Mouse (Mus musculus) midbrain, embryonic 11.5 days (tissue): ENCODE data around the gene AC134908.4. TPM values are rescaled to one million over a fixed set of nuclear protein-coding genes. Genes with fewer than 3 reads are reported as not detected.

ENCODE experiments used
- ATAC-seq: fragments of 200-750 bp; cut with Nextera tagmentation; 2 replicates; pipeline ENCODE4 v1.8.0; 2017; ENCODE audit warnings: moderate TSS enrichment, moderate library complexity; ENCODE audit not compliant: low FRiP score
- DNase-seq: peaks from one replicate; pipeline ENCODE4 v3.0.0; 2015; ENCODE audit warnings: low spot score; ENCODE audit errors: missing footprints
- H3K27ac ChIP-seq: fragments of 300-500 bp; sonication (generic); 2 replicates; pipeline ENCODE4 v1.5.1; 2014; ENCODE audit warnings: low read depth, low read length
- H3K27me3 ChIP-seq: fragments of 300-500 bp; sonication (generic); 2 replicates; pipeline ENCODE4 v1.6.1; 2014; ENCODE audit warnings: mild to moderate bottlenecking, low read length, moderate library complexity, mixed read lengths; ENCODE audit not compliant: control insufficient read depth, insufficient read depth
- H3K36me3 ChIP-seq: fragments of 300-500 bp; sonication (generic); 2 replicates; pipeline ENCODE4 v1.6.1; 2014; ENCODE audit warnings: mild to moderate bottlenecking, low read length, moderate library complexity, mixed read lengths; ENCODE audit not compliant: control insufficient read depth, insufficient read depth
- H3K4me1 ChIP-seq: fragments of 300-500 bp; sonication (generic); 2 replicates; pipeline ENCODE4 v1.6.1; 2014; ENCODE audit warnings: low read length; ENCODE audit not compliant: control insufficient read depth, insufficient read depth
- H3K4me2 ChIP-seq: fragments of 300-500 bp; sonication (generic); 2 replicates; pipeline ENCODE4 v1.6.1; 2014; ENCODE audit warnings: mild to moderate bottlenecking, moderate library complexity
- H3K4me3 ChIP-seq: fragments of 300-500 bp; sonication (generic); 2 replicates; pipeline ENCODE4 v1.5.1; 2014; ENCODE audit warnings: low read depth, low read length
- H3K9ac ChIP-seq: fragments of 300-500 bp; sonication (generic); 2 replicates; pipeline ENCODE4 v1.6.1; 2014; ENCODE audit warnings: low read length
- H3K9me3 ChIP-seq: fragments of 300-500 bp; sonication (generic); 2 replicates; pipeline ENCODE4 v1.6.1; 2016; ENCODE audit warnings: low read length; ENCODE audit not compliant: control insufficient read depth
- WGBS: fragments of 180-500 bp; shearing (Covaris S2); extraction: QIAGEN DNeasy Blood & Tissue Kit; methylation state at CpG from one replicate; pipeline ENCODE4 v1.1.7; 2014; 5-methylcytosine and 5-hydroxymethylcytosine counted together
- polyA plus RNA-seq: library from polyadenylated mRNA; unstranded; fragments of >200 nt; fragmentation: Nextera tagmentation; extraction: Ambion mirVana; gene quantifications from 2 replicates; pipeline ENCODE4 v1.2.1, GENCODE M21; 2014

The AC134908.4 gene
- polyA plus RNA-seq, 1 experiment from 2014 or later: not detected

- H3K27me3 ChIP-seq: no peaks in the 10 kb centered on the region; the same call in 1 of the 2 replicates
- ATAC-seq: no peak
- H3K4me3 ChIP-seq: no peak overlapping the region
- H3K9me3 ChIP-seq: no peaks in the 10 kb centered on the region
- DNase-seq: no peak
- H3K9ac ChIP-seq: no peak overlapping the region
- peaks cover 43% of the 10 kb centered on the region for H3K4me1 ChIP-seq
- peaks cover 25% of the 10 kb centered on the region for H3K36me3 ChIP-seq
- WGBS: 88% methylated on average over 4 of the region's 4 CpGs
- no peak overlapping the region for H3K4me2 ChIP-seq
- no peak overlapping the region for H3K27ac ChIP-seq
These were observed 43.4 kb upstream of the AC134908.4 start for GRCm38 (mm10) chr17:25838904-25839303.

- 40% methylated on average over 3 of the region's 3 CpGs for WGBS
- Histone ChIP-seq H3K4me3 (no peak overlapping the region), H3K4me1 (peaks cover 39% of the 10 kb centered on the region), H3K4me2 (peak overlapping the region; percentile 52; the same call in 1 of the 2 replicates), H3K9me3 (no peaks in the 10 kb centered on the region), H3K9ac (no peak overlapping the region), H3K27ac (no peak overlapping the region), H3K27me3 (no peaks in the 10 kb centered on the region; the same call in 1 of the 2 replicates), H3K36me3 (peaks cover 25% of the 10 kb centered on the region)
- no peak for ATAC-seq
- no peak for DNase-seq
These were observed 42.1 kb upstream of the AC134908.4 start for GRCm38 (mm10) chr17:25837533-25837932.

GRCm38 (mm10) chr17:25837076-25837410 is 41.6 kb upstream of the AC134908.4 start, which contains the start of gene Rhbdl1:
Gene Rhbdl1 (minus strand): TSS chr17:25837295.
- ATAC-seq (no peak), DNase-seq (peak; percentile 95)
- Histone ChIP-seq H3K27ac (no peak within 1 kb of the TSS; the same call in 1 of the 2 replicates), H3K36me3 (peaks cover 23% of the 10 kb centered on the region), H3K4me1 (peaks cover 40% of the 10 kb centered on the region), H3K27me3 (no peaks in the 10 kb centered on the region; the same call in 1 of the 2 replicates), H3K9me3 (no peaks in the 10 kb centered on the region), H3K4me3 (peak within 1 kb of the TSS; percentile 29), H3K4me2 (peak within 1 kb of the TSS; percentile 52), H3K9ac (peak within 1 kb of the TSS; percentile 43)
- 1% methylated on average over 27 of the region's 29 CpGs for WGBS

- ATAC-seq (no peak), DNase-seq (no peak)
These were observed 41.1 kb upstream of the AC134908.4 start for GRCm38 (mm10) chr17:25836397-25837075.

GRCm38 (mm10) chr17:25835816-25836215 is 40.4 kb upstream of the AC134908.4 start:
- Histone ChIP-seq H3K9ac (no peak overlapping the region), H3K4me2 (no peak overlapping the region), H3K9me3 (no peaks in the 10 kb centered on the region), H3K4me1 (peaks cover 52% of the 10 kb centered on the region), H3K27ac (no peak overlapping the region; the same call in 1 of the 2 replicates), H3K36me3 (peaks cover 19% of the 10 kb centered on the region), H3K4me3 (no peak overlapping the region), H3K27me3 (no peaks in the 10 kb centered on the region; the same call in 1 of the 2 replicates)
- 96% methylated on average over 16 of the region's 16 CpGs for WGBS
- no peak for DNase-seq
- no peak for ATAC-seq

More at GRCm38 (mm10) chr17:25836397-25837075, 41.1 kb upstream of the AC134908.4 start:
- Histone ChIP-seq H3K27me3 (no peaks in the 10 kb centered on the region; the same call in 1 of the 2 replicates), H3K9ac (peak overlapping the region; percentile 43), H3K4me1 (peaks cover 45% of the 10 kb centered on the region), H3K36me3 (peaks cover 18% of the 10 kb centered on the region), H3K9me3 (no peaks in the 10 kb centered on the region), H3K4me2 (peak overlapping the region; percentile 52), H3K4me3 (peak overlapping the region; percentile 29), H3K27ac (no peak overlapping the region; the same call in 1 of the 2 replicates)
- WGBS: 23% methylated on average over 23 of the region's 23 CpGs

GRCm38 (mm10) chr17:25835301-25835700 is 39.8 kb upstream of the AC134908.4 start:
- no peak overlapping the region for H3K9ac ChIP-seq

GRCm38 (mm10) chr17:25834595-25835222 is 39.2 kb upstream of the AC134908.4 start:
- Histone ChIP-seq H3K4me3 (peak overlapping the region; percentile 71; the same call in 1 of the 2 replicates), H3K9ac (peak overlapping the region; percentile 67), H3K4me1 (peaks cover 58% of the 10 kb centered on the region), H3K27ac (no peak overlapping the region), H3K27me3 (no peaks in the 10 kb centered on the region; the same call in 1 of the 2 replicates), H3K4me2 (peak overlapping the region; percentile 96), H3K9me3 (no peaks in the 10 kb centered on the region), H3K36me3 (peaks cover 16% of the 10 kb centered on the region; the same call in 1 of the 2 replicates)
- WGBS: 89% methylated on average over 12 of the region's 12 CpGs
- ATAC-seq (no peak), DNase-seq (no peak)

More at GRCm38 (mm10) chr17:25835301-25835700, 39.8 kb upstream of the AC134908.4 start:
- H3K4me1 ChIP-seq: peaks cover 52% of the 10 kb centered on the region
- H3K9me3 ChIP-seq: no peaks in the 10 kb centered on the region
- no peak for ATAC-seq
- no peak overlapping the region for H3K4me2 ChIP-seq
- no peak overlapping the region for H3K4me3 ChIP-seq
- DNase-seq: no peak
- H3K36me3 ChIP-seq: peaks cover 17% of the 10 kb centered on the region
- WGBS: 94% methylated on average over 7 of the region's 7 CpGs
- no peak overlapping the region for H3K27ac ChIP-seq
- no peaks in the 10 kb centered on the region; the same call in 1 of the 2 replicates for H3K27me3 ChIP-seq

GRCm38 (mm10) chr17:25833961-25834594 is 38.6 kb upstream of the AC134908.4 start:
- 73% methylated on average over 6 of the region's 6 CpGs for WGBS
- DNase-seq: no peak
- Histone ChIP-seq H3K4me3 (peak overlapping the region; percentile 71), H3K36me3 (peaks cover 14% of the 10 kb centered on the region; the same call in 1 of the 2 replicates), H3K27ac (peak overlapping the region; percentile 84), H3K9ac (peak overlapping the region; percentile 67), H3K9me3 (no peaks in the 10 kb centered on the region), H3K4me2 (peak overlapping the region; percentile 96), H3K27me3 (no peaks in the 10 kb centered on the region; the same call in 1 of the 2 replicates), H3K4me1 (peaks cover 62% of the 10 kb centered on the region)
- ATAC-seq: no peak
